Mouse (Mus musculus): ENCODE data around the gene Pxk. TPM values are rescaled to one million over a fixed set of nuclear protein-coding genes. Genes with fewer than 3 reads are reported as not detected.
"Not testable (repeated sequence)": the region's sequence is repeated elsewhere in the genome, so short reads cannot be mapped to it uniquely, and the experiment has no call there.

The Pxk gene
- polyA plus RNA-seq, 1 experiment: 21.9 TPM

DNA sequence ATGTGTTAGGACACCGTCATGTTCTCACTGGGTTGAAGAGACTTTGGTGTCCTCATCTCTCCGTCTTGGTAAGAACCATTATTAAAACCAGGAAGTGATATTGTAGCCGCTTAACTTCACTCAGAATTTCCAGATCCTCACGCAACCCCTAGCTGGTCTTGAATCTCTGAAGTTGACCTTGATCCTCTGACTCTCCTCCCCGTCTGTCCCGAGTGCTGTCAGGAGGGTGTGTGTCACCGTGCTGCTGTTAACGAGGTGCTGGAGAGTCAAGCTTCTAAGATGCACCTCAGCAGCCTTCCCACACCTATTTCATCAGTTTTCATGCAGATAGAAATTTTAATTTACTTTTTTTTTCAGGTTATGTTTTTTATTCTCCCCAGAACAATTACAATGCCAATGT, 14.0 kb downstream of the Pxk start:
- Histone ChIP-seq H3K4me3 (replicated peaks; ENCODE audit: control insufficient read depth, low read depth, low read length) (no peak overlapping the region), H3K27ac (ENCODE audit: control insufficient read depth, insufficient read depth, low read depth, low read length, poor library complexity) (peak overlapping the region; percentile 33; the same call in 1 of the 2 replicates), H3K4me1 (ENCODE audit: control insufficient read depth, insufficient read depth, low read length) (peaks cover 9% of the 10 kb centered on the region)
- no peak for TF ChIP-seq POLR2A (IDR thresholded peaks at IDR 0.05; ENCODE audit: borderline replicate concordance, control insufficient read depth, low read depth, low read length)
- TF ChIP-seq CTCF (IDR thresholded peaks at IDR 0.05; ENCODE audit: control insufficient read depth, insufficient read depth, low read length): no peak
- 79% methylated on average over 8 of the region's 8 CpGs for WGBS

DNA sequence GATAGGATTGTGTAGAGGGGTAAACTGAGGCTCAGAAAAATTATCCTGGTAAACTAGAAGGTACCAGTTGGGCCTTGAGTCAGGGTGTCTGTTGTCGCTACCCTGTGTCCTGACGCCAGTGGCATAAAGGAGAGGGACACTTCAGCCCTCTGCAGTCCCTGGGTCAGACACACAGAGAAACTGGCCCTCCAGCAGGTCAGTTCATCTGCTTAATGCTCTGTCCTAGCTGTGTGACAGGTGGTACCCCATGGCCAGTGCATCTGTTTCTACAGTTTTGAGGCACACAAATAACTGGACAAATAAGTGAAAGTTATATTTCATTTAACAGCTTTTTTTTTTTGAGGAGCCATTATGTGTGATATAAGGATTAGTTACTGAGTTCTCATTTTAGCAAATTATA, 15.6 kb downstream of the Pxk start:
- Histone ChIP-seq H3K4me3 (replicated peaks; ENCODE audit: control insufficient read depth, low read depth, low read length) (no peak overlapping the region), H3K27ac (ENCODE audit: control insufficient read depth, insufficient read depth, low read depth, low read length, poor library complexity) (peak overlapping the region; percentile 63), H3K4me1 (ENCODE audit: control insufficient read depth, insufficient read depth, low read length) (peaks cover 6% of the 10 kb centered on the region; the same call in 1 of the 2 replicates)
- WGBS: 86% methylated on average over 2 of the region's 2 CpGs
- TF ChIP-seq CTCF (IDR thresholded peaks at IDR 0.05; ENCODE audit: control insufficient read depth, insufficient read depth, low read length) (no peak), POLR2A (IDR thresholded peaks at IDR 0.05; ENCODE audit: borderline replicate concordance, control insufficient read depth, low read depth, low read length) (no peak)

DNA sequence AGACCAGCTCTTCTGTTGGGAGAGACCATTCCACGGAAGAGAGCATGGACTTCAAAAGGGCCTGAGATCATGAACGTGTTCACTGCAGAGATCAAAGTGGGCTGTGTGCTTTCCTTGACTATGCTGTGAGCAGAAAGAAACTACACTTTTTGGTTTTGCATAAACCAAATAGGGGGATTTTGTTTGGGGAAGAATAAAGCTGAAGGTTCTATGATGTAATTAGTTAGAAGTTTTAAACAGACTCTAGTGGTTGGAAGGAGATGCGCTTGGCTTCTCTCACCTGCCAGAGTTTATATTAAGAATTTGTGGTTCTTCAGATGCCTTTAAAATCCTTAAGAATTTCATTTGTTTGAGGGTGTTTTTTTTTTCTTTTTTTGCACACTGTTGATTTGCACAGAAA, 16.3 kb downstream of the Pxk start:
- WGBS: 66% methylated on average over 3 of the region's 3 CpGs
- Histone ChIP-seq H3K4me1 (ENCODE audit: control insufficient read depth, insufficient read depth, low read length) (peaks cover 6% of the 10 kb centered on the region; the same call in 1 of the 2 replicates), H3K4me3 (replicated peaks; ENCODE audit: control insufficient read depth, low read depth, low read length) (no peak overlapping the region), H3K27ac (ENCODE audit: control insufficient read depth, insufficient read depth, low read depth, low read length, poor library complexity) (peak overlapping the region; percentile 63)
- TF ChIP-seq POLR2A (IDR thresholded peaks at IDR 0.05; ENCODE audit: borderline replicate concordance, control insufficient read depth, low read depth, low read length) (no peak), CTCF (IDR thresholded peaks at IDR 0.05; ENCODE audit: control insufficient read depth, insufficient read depth, low read length) (no peak)

DNA sequence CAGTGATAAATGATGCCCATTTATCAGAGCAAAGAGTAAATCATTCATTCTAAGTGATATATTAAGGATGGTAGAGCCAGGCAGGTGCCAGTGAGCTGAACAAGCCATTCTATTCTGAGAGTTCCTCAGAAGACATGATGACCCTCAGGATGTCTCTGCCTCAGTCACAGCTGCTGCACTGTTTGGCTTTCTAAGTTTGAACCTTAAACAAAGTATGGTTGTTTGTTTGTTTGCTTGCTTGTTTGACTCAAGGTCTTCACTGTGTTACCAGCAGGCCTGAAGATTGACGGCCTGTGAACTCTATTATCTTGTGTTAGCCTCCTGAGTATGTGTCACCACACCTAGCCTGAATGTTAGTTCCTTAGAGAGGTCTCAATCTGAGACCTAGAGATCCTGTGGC, 16.7 kb downstream of the Pxk start:
- 81% methylated on average over 1 of the region's 1 CpGs for WGBS

DNA sequence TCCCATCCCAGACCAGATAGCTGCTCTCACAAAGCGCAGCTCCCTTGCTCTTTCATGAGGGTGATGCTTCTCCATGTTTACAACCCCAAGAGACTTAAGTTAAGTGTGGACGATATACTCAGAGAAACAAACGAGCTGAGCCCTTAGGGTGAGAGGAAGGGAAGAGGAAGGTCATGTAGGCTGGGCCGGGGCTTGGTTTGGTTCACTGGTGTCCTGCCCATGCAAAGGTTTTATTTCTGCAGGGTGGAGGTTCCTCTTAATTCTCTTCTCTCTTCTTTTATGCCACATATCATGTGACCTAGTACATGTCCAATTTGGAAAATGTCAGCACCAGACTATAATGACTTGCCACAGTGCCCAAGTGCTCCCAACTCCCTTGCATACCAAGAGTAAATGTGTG, 17.8 kb downstream of the Pxk start:
- no peak for TF ChIP-seq CTCF (IDR thresholded peaks at IDR 0.05; ENCODE audit: control insufficient read depth, insufficient read depth, low read length)
- no peak for TF ChIP-seq POLR2A (IDR thresholded peaks at IDR 0.05; ENCODE audit: borderline replicate concordance, control insufficient read depth, low read depth, low read length)
- Histone ChIP-seq H3K4me3 (replicated peaks; ENCODE audit: control insufficient read depth, low read depth, low read length) (no peak overlapping the region), H3K4me1 (ENCODE audit: control insufficient read depth, insufficient read depth, low read length) (peaks cover 6% of the 10 kb centered on the region; the same call in 1 of the 2 replicates), H3K27ac (ENCODE audit: control insufficient read depth, insufficient read depth, low read depth, low read length, poor library complexity) (peak overlapping the region; percentile 85)
- WGBS: 39% methylated on average over 4 of the region's 4 CpGs

More for the DNA sequence above, 16.7 kb downstream of the Pxk start:
- TF ChIP-seq CTCF (IDR thresholded peaks at IDR 0.05; ENCODE audit: control insufficient read depth, insufficient read depth, low read length) (no peak), POLR2A (IDR thresholded peaks at IDR 0.05; ENCODE audit: borderline replicate concordance, control insufficient read depth, low read depth, low read length) (no peak)
- H3K4me3 ChIP-seq (replicated peaks; ENCODE audit: control insufficient read depth, low read depth, low read length): no peak overlapping the region
- H3K4me1 ChIP-seq (ENCODE audit: control insufficient read depth, insufficient read depth, low read length): peaks cover 6% of the 10 kb centered on the region; the same call in 1 of the 2 replicates
- peak overlapping the region; percentile 84 for H3K27ac ChIP-seq (ENCODE audit: control insufficient read depth, insufficient read depth, low read depth, low read length, poor library complexity)

DNA sequence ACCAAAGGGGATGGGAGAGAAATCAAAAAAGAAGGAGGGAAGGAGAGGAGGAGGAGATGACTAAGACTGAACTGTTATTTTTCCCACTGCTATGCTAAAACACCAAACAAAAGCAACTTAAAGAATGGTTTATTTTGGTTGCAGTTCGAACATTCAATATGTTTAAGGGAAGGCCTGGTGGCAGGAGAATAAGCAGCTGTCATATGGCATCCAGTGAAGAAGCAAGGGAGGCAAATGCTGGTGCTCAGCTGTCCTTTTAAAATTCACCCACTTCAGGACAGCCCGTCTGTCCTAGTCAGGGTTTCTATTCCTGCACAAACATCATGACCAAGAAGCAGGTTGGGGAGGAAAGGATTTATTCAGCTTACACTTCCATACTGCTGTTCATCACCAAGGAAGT, 19.4 kb downstream of the Pxk start:
- Histone ChIP-seq H3K4me1 (ENCODE audit: control insufficient read depth, insufficient read depth, low read length) (peaks cover 3% of the 10 kb centered on the region; the same call in 1 of the 2 replicates), H3K4me3 (replicated peaks; ENCODE audit: control insufficient read depth, low read depth, low read length) (no peak overlapping the region), H3K27ac (ENCODE audit: control insufficient read depth, insufficient read depth, low read depth, low read length, poor library complexity) (no peak overlapping the region)
- WGBS: 76% methylated on average over 2 of the region's 2 CpGs
- TF ChIP-seq CTCF (IDR thresholded peaks at IDR 0.05; ENCODE audit: control insufficient read depth, insufficient read depth, low read length) (no peak), POLR2A (IDR thresholded peaks at IDR 0.05; ENCODE audit: borderline replicate concordance, control insufficient read depth, low read depth, low read length) (no peak)

DNA sequence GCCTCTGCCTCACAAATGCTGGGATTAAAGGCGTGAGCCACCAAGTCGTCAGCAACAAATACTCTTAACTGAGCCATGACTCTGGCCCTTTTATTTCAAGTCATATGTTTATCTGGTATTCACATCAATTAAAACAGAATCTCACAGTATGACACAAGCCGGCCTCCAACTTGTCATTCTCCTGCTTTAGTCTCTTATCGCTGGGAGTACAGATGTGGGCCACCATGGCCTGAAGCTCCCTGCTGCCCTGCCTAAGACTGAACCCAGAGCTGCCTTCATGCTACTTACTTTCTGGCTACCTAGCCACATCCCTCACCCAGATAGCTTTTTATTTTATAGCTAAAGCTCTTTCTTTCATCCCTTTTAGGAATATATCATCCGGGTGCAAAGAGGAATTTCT, 21.4 kb downstream of the Pxk start:
- Histone ChIP-seq H3K4me3 (replicated peaks; ENCODE audit: control insufficient read depth, low read depth, low read length) (no peak overlapping the region), H3K4me1 (ENCODE audit: control insufficient read depth, insufficient read depth, low read length) (peaks cover 3% of the 10 kb centered on the region; the same call in 1 of the 2 replicates), H3K27ac (ENCODE audit: control insufficient read depth, insufficient read depth, low read depth, low read length, poor library complexity) (no peak overlapping the region)
- TF ChIP-seq CTCF (IDR thresholded peaks at IDR 0.05; ENCODE audit: control insufficient read depth, insufficient read depth, low read length): no peak
- no peak for TF ChIP-seq POLR2A (IDR thresholded peaks at IDR 0.05; ENCODE audit: borderline replicate concordance, control insufficient read depth, low read depth, low read length)
- WGBS: 80% methylated on average over 5 of the region's 5 CpGs

DNA sequence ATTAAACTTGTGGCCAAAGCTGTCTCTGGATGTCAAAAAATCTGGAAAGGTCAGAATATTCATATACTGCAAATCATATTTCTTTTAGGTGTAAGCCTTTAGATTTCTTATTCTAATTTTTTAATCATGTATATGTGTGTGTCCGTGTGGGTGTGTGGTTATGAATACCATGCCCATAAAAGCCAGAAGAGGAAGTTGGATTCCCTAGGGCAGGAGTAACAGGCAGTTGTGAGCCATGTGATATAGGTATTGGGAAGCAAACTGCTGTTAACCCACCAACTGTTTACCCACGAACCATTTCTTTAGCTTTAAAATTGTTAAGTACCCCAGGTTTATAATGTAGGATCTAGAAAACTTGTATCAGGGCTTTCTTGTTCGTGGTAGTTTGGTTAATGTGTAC, 21.9 kb downstream of the Pxk start:
- 33% methylated on average over 3 of the region's 3 CpGs for WGBS
- TF ChIP-seq CTCF (IDR thresholded peaks at IDR 0.05; ENCODE audit: control insufficient read depth, insufficient read depth, low read length): no peak
- no peak for TF ChIP-seq POLR2A (IDR thresholded peaks at IDR 0.05; ENCODE audit: borderline replicate concordance, control insufficient read depth, low read depth, low read length)
- Histone ChIP-seq H3K27ac (ENCODE audit: control insufficient read depth, insufficient read depth, low read depth, low read length, poor library complexity) (no peak overlapping the region), H3K4me1 (ENCODE audit: control insufficient read depth, insufficient read depth, low read length) (peaks cover 3% of the 10 kb centered on the region; the same call in 1 of the 2 replicates), H3K4me3 (replicated peaks; ENCODE audit: control insufficient read depth, low read depth, low read length) (no peak overlapping the region)

DNA sequence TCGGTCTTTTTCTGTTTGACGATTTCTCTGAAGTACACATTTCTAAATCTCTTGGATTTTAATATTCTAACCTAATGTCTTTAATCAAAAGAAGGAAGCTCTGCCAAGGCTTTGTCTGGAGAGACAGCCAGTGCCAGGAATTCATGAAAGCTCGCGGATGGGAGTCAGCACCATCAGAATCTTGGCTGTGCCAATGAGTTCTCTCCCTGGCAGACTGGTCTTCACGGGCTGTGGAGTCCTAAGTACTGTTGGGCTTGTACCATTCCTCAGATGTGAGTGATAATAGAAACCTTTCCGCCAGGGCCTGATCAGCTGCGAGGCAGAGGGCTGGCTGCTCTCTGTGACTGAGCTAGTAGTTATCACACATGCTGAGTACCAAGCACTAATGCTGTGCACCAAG, 25.1 kb downstream of the Pxk start:
- TF ChIP-seq CTCF (IDR thresholded peaks at IDR 0.05; ENCODE audit: control insufficient read depth, insufficient read depth, low read length) (no peak), POLR2A (IDR thresholded peaks at IDR 0.05; ENCODE audit: borderline replicate concordance, control insufficient read depth, low read depth, low read length) (no peak)
- H3K4me1 ChIP-seq (ENCODE audit: control insufficient read depth, insufficient read depth, low read length): no peaks in the 10 kb centered on the region

DNA sequence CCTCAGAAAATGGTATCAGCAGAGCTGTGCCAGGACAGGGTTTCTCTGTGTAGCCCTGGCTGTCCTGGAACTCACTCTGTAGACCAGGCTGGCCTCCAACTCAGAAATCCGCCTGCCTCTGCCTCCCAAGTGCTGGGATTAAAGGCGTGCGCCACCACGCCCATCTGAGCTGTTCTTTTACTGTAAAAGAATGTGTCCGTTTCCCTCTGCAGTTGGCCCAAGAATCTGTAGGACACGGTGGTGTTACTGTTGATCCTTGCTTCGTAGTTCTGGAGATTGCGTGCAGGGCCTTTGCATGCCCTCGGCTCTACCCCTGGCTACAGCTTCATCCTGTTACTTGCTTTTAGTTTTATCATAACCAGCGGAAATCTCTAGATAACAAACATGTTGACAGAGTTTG, 25.6 kb downstream of the Pxk start:
- not testable (repeated sequence) for H3K4me1 ChIP-seq (ENCODE audit: control insufficient read depth, insufficient read depth, low read length); H3K27ac ChIP-seq (ENCODE audit: control insufficient read depth, insufficient read depth, low read depth, low read length, poor library complexity); H3K4me3 ChIP-seq (replicated peaks; ENCODE audit: control insufficient read depth, low read depth, low read length)
- 93% methylated on average over 10 of the region's 10 CpGs for WGBS

More for the DNA sequence above, 25.1 kb downstream of the Pxk start:
- H3K27ac ChIP-seq (ENCODE audit: control insufficient read depth, insufficient read depth, low read depth, low read length, poor library complexity): no peak overlapping the region
- WGBS: 86% methylated on average over 7 of the region's 7 CpGs
- no peak overlapping the region for H3K4me3 ChIP-seq (replicated peaks; ENCODE audit: control insufficient read depth, low read depth, low read length)
